Mouse (Mus musculus): Measurements from ENCODE around the gene Atf6b. TPM values are rescaled to one million over a fixed set of nuclear protein-coding genes. Genes with fewer than 3 reads are reported as not detected.

Atf6b gene
- 38.3 TPM for polyA plus RNA-seq (2012; fragmentation: generic; extraction: Trizol)
- long read RNA-seq, experiment 1, transcript Atf6b-201 (18 exons, 2,566 nt): major isoform, 7 of 12 reads
- long read RNA-seq, experiment 1, partial matches to known transcripts: 4 of 12 reads
- long read RNA-seq, experiment 1, other reads (novel, unspliced or antisense): 1 of 12 reads
- long read RNA-seq, experiment 2, transcript Atf6b-201 (18 exons, 2,566 nt): major isoform, 150 of 209 reads
- long read RNA-seq, experiment 2, partial matches to known transcripts: 19 of 209 reads
- long read RNA-seq, experiment 2, other reads (novel, unspliced or antisense): 40 of 209 reads

- Histone ChIP-seq H3K79me2 (ENCODE audit: control insufficient read depth, insufficient read depth) (peaks cover 6% of the 10 kb centered on the region), H3ac (ENCODE audit: control insufficient read depth, insufficient read length, low read depth) (peak within 1 kb of the TSS; percentile 86)
- TF ChIP-seq MAX (IDR thresholded peaks at IDR 0.05) (peak; percentile 50), CEBPB (IDR thresholded peaks at IDR 0.05; ENCODE audit: low read depth) (no peak), USF1 (IDR thresholded peaks at IDR 0.05; ENCODE audit: low read depth) (peak; percentile 97)
These were observed at the start of gene Atf6b for GRCm38 (mm10) chr17:34646906-34647787. TSS of gene Atf6b (plus strand) at chr17:34647146.

DNA sequence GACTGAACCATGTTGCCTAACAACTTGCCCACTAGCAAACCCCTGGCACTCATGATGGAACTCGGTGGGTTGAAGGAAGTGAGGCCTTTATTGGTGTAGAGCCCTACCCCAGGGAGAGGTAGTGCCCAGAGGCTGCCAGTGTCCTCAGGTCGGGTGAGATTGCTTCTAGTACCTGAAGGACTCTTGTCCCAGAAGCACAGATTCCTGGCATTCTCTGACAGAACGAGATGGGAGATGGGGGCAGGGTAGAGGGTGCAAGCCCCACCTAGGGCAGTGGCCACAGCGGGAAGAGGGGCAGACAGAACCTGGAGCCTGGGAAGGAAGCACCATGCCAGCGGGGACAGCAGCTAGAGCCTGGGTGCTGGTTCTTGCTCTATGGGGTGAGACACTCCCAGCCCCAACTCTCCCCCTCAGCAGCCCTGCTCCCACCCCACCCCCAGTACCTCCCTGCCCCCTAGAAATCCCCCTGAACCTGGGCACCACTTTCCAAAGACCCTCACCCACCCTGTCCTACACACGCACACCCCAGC lies 49.3 kb upstream of the Atf6b start, which contains the start of gene Ager:
Gene Ager (plus strand): TSS at position 297 of the 530 bp plus-strand sequence.
- H3K79me3 ChIP-seq (ENCODE audit: low read depth): peaks cover 3% of the 10 kb centered on the region
- H3K36me3 ChIP-seq (ENCODE audit: control insufficient read depth, insufficient read depth): peaks cover 18% of the 10 kb centered on the region
- H3K27me3 ChIP-seq (ENCODE audit: control insufficient read depth, insufficient read depth, insufficient read length): no peaks in the 10 kb centered on the region
- H3K79me2 ChIP-seq (ENCODE audit: control insufficient read depth, insufficient read depth): peaks cover 27% of the 10 kb centered on the region
- no peak for TF ChIP-seq USF1 (IDR thresholded peaks at IDR 0.05; ENCODE audit: low read depth)
- TF ChIP-seq FOSL1 (IDR thresholded peaks at IDR 0.05; ENCODE audit: insufficient read depth, low read length, poor library complexity, severe bottlenecking): no peak
- TF ChIP-seq MAX (IDR thresholded peaks at IDR 0.05): no peak
- TF ChIP-seq CTCF (IDR thresholded peaks at IDR 0.05; ENCODE audit: control insufficient read depth, insufficient read depth, insufficient read length): no peak
- no peak for TF ChIP-seq MYOD1 (IDR thresholded peaks at IDR 0.05; ENCODE audit: control insufficient read depth, insufficient read length, low read depth)
- no peak for TF ChIP-seq MYOG (IDR thresholded peaks at IDR 0.05; ENCODE audit: control insufficient read depth, extremely low read depth, insufficient read length)
- TF ChIP-seq CEBPB (IDR thresholded peaks at IDR 0.05; ENCODE audit: low read depth): no peak
- H3ac ChIP-seq (ENCODE audit: control insufficient read depth, insufficient read length, low read depth): no peak within 1 kb of the TSS
- no peak within 1 kb of the TSS for H3K4me3 ChIP-seq (ENCODE audit: insufficient read depth, poor library complexity, severe bottlenecking)

More at GRCm38 (mm10) chr17:34646906-34647787, at the start of gene Atf6b:
- peak within 1 kb of the TSS; percentile 91 for H3K4me3 ChIP-seq (ENCODE audit: insufficient read depth, poor library complexity, severe bottlenecking)
- H3K79me3 ChIP-seq (ENCODE audit: low read depth): peaks cover 3% of the 10 kb centered on the region
- H3K27me3 ChIP-seq (ENCODE audit: control insufficient read depth, insufficient read depth, insufficient read length): no peaks in the 10 kb centered on the region
- no peaks in the 10 kb centered on the region for H3K36me3 ChIP-seq (ENCODE audit: control insufficient read depth, insufficient read depth)

GRCm38 (mm10) chr17:34599891-34600290 lies 47.1 kb upstream of the Atf6b start:
- peaks cover 13% of the 10 kb centered on the region for H3K36me3 ChIP-seq (ENCODE audit: control insufficient read depth, insufficient read depth)
- H3K27me3 ChIP-seq (ENCODE audit: control insufficient read depth, insufficient read depth, insufficient read length): no peaks in the 10 kb centered on the region
- no peak overlapping the region for H3K4me3 ChIP-seq (ENCODE audit: insufficient read depth, poor library complexity, severe bottlenecking)
- peaks cover 14% of the 10 kb centered on the region for H3K79me2 ChIP-seq (ENCODE audit: control insufficient read depth, insufficient read depth)
- peaks cover 1% of the 10 kb centered on the region for H3K79me3 ChIP-seq (ENCODE audit: low read depth)
- H3ac ChIP-seq (ENCODE audit: control insufficient read depth, insufficient read length, low read depth): no peak overlapping the region
- TF ChIP-seq MAX (IDR thresholded peaks at IDR 0.05) (no peak), MYOG (IDR thresholded peaks at IDR 0.05; ENCODE audit: control insufficient read depth, extremely low read depth, insufficient read length) (no peak), CEBPB (IDR thresholded peaks at IDR 0.05; ENCODE audit: low read depth) (no peak), USF1 (IDR thresholded peaks at IDR 0.05; ENCODE audit: low read depth) (no peak), MYOD1 (IDR thresholded peaks at IDR 0.05; ENCODE audit: control insufficient read depth, insufficient read length, low read depth) (no peak), CTCF (IDR thresholded peaks at IDR 0.05; ENCODE audit: control insufficient read depth, insufficient read depth, insufficient read length) (no peak), FOSL1 (IDR thresholded peaks at IDR 0.05; ENCODE audit: insufficient read depth, low read length, poor library complexity, severe bottlenecking) (no peak)

DNA sequence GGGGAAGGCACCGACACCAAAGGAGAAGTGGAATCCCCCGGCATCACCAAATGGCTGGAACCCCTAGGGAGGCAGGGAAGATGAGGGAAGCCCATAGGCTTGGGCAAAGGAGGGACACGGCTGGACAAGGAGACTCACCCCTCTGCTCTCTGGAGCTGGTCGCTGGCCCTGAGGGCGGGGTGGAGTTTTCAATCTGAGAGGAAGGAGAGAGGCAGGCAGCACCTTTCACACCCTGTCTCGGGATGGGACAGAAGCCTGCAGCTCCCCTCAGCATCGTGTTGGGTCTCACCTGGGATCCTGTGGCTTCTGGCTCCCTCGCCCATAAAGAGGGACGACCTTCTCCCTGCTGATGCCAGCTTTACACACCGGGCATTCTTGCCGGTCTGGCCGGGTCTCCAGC lies 45.1 kb upstream of the Atf6b start:
- peaks cover 9% of the 10 kb centered on the region for H3K79me3 ChIP-seq (ENCODE audit: low read depth)
- H3K79me2 ChIP-seq (ENCODE audit: control insufficient read depth, insufficient read depth): peaks cover 22% of the 10 kb centered on the region
- no peak overlapping the region for H3K4me3 ChIP-seq (ENCODE audit: insufficient read depth, poor library complexity, severe bottlenecking)
- TF ChIP-seq MYOG (IDR thresholded peaks at IDR 0.05; ENCODE audit: control insufficient read depth, extremely low read depth, insufficient read length): no peak
- TF ChIP-seq CTCF (IDR thresholded peaks at IDR 0.05; ENCODE audit: control insufficient read depth, insufficient read depth, insufficient read length): no peak
- TF ChIP-seq MAX (IDR thresholded peaks at IDR 0.05): no peak
- peaks cover 4% of the 10 kb centered on the region for H3K36me3 ChIP-seq (ENCODE audit: control insufficient read depth, insufficient read depth)
- H3K27me3 ChIP-seq (ENCODE audit: control insufficient read depth, insufficient read depth, insufficient read length): no peaks in the 10 kb centered on the region
- no peak overlapping the region for H3ac ChIP-seq (ENCODE audit: control insufficient read depth, insufficient read length, low read depth)

DNA sequence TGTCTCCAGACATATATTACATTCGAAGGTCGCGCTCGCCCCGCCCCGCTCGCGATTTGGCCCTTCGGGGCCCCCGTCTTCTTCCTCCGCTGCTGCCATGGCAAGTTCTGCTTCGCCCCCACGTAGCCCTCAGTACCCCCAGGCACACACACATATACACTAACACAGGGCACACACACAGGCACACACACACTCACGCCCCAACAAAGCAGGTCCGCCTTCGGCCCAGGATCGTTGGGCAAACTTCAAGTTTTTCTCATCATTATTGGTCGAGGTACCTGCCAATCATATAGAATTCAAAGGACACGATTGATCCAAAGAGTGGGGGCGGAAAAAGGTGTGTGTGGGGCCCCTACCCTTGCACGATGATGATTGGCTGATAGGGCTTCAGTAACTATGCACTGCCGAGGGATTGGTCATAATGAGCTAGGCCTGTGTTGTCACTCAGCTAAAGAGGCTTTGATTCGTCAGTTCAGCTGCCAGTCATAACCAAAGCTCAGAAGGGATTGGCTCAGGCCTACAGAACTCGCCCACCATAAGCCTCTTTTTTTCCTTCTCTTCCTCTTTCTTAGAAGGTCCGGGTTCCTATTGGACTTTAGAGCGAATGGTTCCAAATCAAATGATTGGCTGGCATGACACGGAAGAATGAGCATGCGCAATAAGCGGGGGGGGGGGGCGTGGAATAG lies 43.4 kb upstream of the Atf6b start, which contains the start of gene Rnf5:
Gene Rnf5 (minus strand): TSS at position 316 of the 686 bp plus-strand sequence.
- Histone ChIP-seq H3K4me3 (ENCODE audit: insufficient read depth, poor library complexity, severe bottlenecking) (peak within 1 kb of the TSS; percentile 63), H3K36me3 (ENCODE audit: control insufficient read depth, insufficient read depth) (peaks cover 4% of the 10 kb centered on the region), H3ac (ENCODE audit: control insufficient read depth, insufficient read length, low read depth) (peak within 1 kb of the TSS; percentile 85), H3K79me3 (ENCODE audit: low read depth) (peaks cover 20% of the 10 kb centered on the region), H3K27me3 (ENCODE audit: control insufficient read depth, insufficient read depth, insufficient read length) (no peaks in the 10 kb centered on the region), H3K79me2 (ENCODE audit: control insufficient read depth, insufficient read depth) (peaks cover 39% of the 10 kb centered on the region)
- TF ChIP-seq MAX (IDR thresholded peaks at IDR 0.05): no peak
- TF ChIP-seq MYOG (IDR thresholded peaks at IDR 0.05; ENCODE audit: control insufficient read depth, extremely low read depth, insufficient read length): no peak
- TF ChIP-seq CEBPB (IDR thresholded peaks at IDR 0.05; ENCODE audit: low read depth): no peak
- no peak for TF ChIP-seq FOSL1 (IDR thresholded peaks at IDR 0.05; ENCODE audit: insufficient read depth, low read length, poor library complexity, severe bottlenecking)
- TF ChIP-seq CTCF (IDR thresholded peaks at IDR 0.05; ENCODE audit: control insufficient read depth, insufficient read depth, insufficient read length): no peak
- TF ChIP-seq USF1 (IDR thresholded peaks at IDR 0.05; ENCODE audit: low read depth): no peak
- no peak for TF ChIP-seq MYOD1 (IDR thresholded peaks at IDR 0.05; ENCODE audit: control insufficient read depth, insufficient read length, low read depth)
